Mouse (Mus musculus) stomach, postnatal 0 days (tissue): ENCODE measurements around the gene Cks1b. TPM values are rescaled to one million over a fixed set of nuclear protein-coding genes. Genes with fewer than 3 reads are reported as not detected.
A peak's percentile ranks its signal among the peaks of the same experiment; 100 is the strongest.

Source experiments
- ATAC-seq: fragments of 200-750 bp; cut with Nextera tagmentation; 2 replicates; pipeline ENCODE4 v1.8.0; 2017; ENCODE audit not compliant: low FRiP score, low TSS enrichment
- DNase-seq: peaks from one replicate; pipeline ENCODE4 v3.0.0-alpha.2; 2016; ENCODE audit warnings: low spot score
- H3K27ac ChIP-seq: fragments of 300-500 bp; sonication (generic); replicated peaks from 2 replicates; pipeline ENCODE4 v1.5.1; 2014; ENCODE audit warnings: mild to moderate bottlenecking, control low read depth
- H3K27me3 ChIP-seq: fragments of 300-500 bp; sonication (generic); 2 replicates; pipeline ENCODE4 v1.6.1; 2014; ENCODE audit warnings: low read length; ENCODE audit not compliant: control insufficient read depth, insufficient read depth
- H3K36me3 ChIP-seq: fragments of 300-500 bp; sonication (generic); 2 replicates; pipeline ENCODE4 v1.6.1; 2014; ENCODE audit warnings: low read length, mixed read lengths; ENCODE audit not compliant: control insufficient read depth, insufficient read depth
- H3K4me1 ChIP-seq: fragments of 300-500 bp; sonication (generic); replicated peaks from 2 replicates; pipeline ENCODE4 v1.6.1; 2014; ENCODE audit warnings: antibody characterized with exemption; ENCODE audit not compliant: control insufficient read depth, insufficient read depth
- H3K4me2 ChIP-seq: fragments of 300-500 bp; sonication (generic); replicated peaks from 2 replicates; pipeline ENCODE4 v1.6.1; 2014; ENCODE audit warnings: low read depth, mild to moderate bottlenecking, control low read depth, moderate library complexity
- H3K4me3 ChIP-seq: fragments of 300-500 bp; sonication (generic); 2 replicates; pipeline ENCODE4 v1.5.1; 2014; ENCODE audit warnings: low read depth, low read length, control low read depth
- H3K9ac ChIP-seq: fragments of 300-500 bp; sonication (generic); 2 replicates; pipeline ENCODE4 v1.6.1; 2014; ENCODE audit warnings: mild to moderate bottlenecking, low read length, control low read depth, mixed read lengths
- H3K9me3 ChIP-seq: fragments of 300-500 bp; sonication (generic); 2 replicates; pipeline ENCODE4 v1.6.1; 2016; ENCODE audit warnings: low read length; ENCODE audit not compliant: control insufficient read depth
- CTCF ChIP-seq: IDR thresholded peaks from 2 replicates; pipeline ENCODE4 v1.5.1; 2016; ENCODE audit warnings: antibody characterized with exemption, low read depth, mild to moderate bottlenecking, moderate library complexity
- EP300 ChIP-seq: optimal IDR thresholded peaks from 2 replicates; pipeline ENCODE3; 2016; ENCODE audit warnings: antibody characterized with exemption
- WGBS: fragments of 180-500 bp; shearing (Covaris S2); extraction: QIAGEN DNeasy Blood & Tissue Kit; methylation state at CpG from one replicate; pipeline ENCODE4 v1.1.7; 2014; 5-methylcytosine and 5-hydroxymethylcytosine counted together
- polyA plus RNA-seq: library from polyadenylated mRNA; unstranded; fragments of >200 nt; fragmentation: Nextera tagmentation; extraction: Ambion mirVana; gene quantifications from 2 replicates; pipeline ENCODE4 v1.2.1, GENCODE M21; 2015

Gene Cks1b
- polyA plus RNA-seq, 1 experiment from 2014 or later: 179 TPM

DNA sequence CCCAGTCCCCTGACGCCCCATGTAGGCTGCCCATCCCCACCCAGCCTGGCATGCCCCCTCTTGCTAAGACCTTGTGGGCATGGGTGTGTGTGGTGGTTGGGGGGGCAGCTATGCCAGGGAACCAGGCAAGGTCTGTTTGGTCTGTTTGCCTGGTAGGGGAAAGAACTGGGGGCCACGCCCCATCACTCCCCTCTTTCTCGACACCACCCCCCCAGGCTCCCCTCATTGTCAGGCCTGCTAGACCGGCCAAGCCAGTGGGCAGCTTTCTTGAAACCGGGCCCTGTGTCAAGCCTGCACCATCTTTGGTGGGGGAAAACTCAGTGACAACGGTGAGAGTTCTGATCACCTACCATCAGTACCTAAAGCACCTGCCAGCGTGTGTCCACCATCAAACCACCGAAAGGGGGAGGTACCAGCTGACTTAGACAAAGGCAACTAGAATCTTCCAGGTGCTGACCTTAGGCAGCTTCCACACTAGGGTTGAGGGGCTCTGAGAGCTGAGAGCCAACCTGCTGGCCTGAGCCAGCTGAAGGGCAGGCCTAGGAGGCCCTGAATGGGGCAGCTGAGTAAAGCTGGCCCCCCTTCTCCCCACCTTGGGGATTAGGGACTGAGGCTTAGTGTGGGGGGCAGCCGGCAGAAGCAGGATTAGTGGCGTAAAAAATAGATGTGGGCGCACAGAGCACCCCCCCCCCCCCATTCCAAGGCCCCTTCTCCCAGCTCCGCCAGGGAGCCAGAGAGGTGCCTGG is 33.7 kb downstream of the Cks1b start:
- H3K9me3 ChIP-seq: no peaks in the 10 kb centered on the region
- DNase-seq (no peak), ATAC-seq (no peak)
- peaks cover 7% of the 10 kb centered on the region for H3K36me3 ChIP-seq
- H3K27ac ChIP-seq: peak overlapping the region; percentile 79
- peak overlapping the region; percentile 23 for H3K4me2 ChIP-seq
- H3K27me3 ChIP-seq: no peaks in the 10 kb centered on the region
- peaks cover 7% of the 10 kb centered on the region for H3K4me1 ChIP-seq
- H3K4me3 ChIP-seq: peak overlapping the region; percentile 10; the same call in 1 of the 2 replicates
- TF ChIP-seq CTCF (no peak), EP300 (no peak)
- 61% methylated on average over 12 of the region's 12 CpGs for WGBS
- peak overlapping the region; percentile 23 for H3K9ac ChIP-seq

DNA sequence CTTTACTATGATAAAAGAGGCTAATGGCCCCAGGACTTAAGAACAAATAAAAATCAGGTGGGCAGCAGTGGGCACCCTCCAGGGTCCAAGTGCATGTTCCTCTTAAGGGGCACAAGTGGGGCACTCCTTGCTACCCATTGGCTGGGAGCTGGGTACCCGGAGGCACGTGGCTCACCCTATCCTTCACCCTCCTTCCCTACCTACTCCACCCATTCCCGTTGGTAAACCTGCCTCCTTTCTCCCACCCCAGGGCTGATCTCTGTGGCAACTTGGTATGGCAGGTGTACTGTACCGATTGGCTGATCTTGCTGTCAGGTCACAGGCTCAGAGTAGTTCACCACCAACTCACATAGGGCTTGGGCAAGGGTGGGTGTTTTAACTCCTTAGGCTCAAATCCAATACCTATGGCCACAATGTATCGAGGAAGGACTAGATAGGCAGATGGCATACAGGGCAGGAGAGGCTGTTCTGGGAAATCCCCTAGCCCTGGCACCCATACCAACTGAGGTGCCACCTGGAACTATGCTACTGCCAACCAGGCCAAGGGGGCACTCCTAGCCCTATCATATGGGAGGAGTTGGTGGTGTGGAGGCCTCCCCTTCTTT is 34.4 kb downstream of the Cks1b start:
- no peak overlapping the region; the same call in 1 of the 2 replicates for H3K4me2 ChIP-seq
- ATAC-seq (no peak), DNase-seq (no peak)
- H3K4me1 ChIP-seq: peaks cover 7% of the 10 kb centered on the region
- H3K27ac ChIP-seq: peak overlapping the region; percentile 79
- H3K36me3 ChIP-seq: peaks cover 7% of the 10 kb centered on the region
- H3K27me3 ChIP-seq: no peaks in the 10 kb centered on the region
- H3K4me3 ChIP-seq: no peak overlapping the region
- no peak overlapping the region for H3K9ac ChIP-seq
- 48% methylated on average over 5 of the region's 5 CpGs for WGBS
- no peaks in the 10 kb centered on the region for H3K9me3 ChIP-seq
- no peak for TF ChIP-seq CTCF
- no peak for TF ChIP-seq EP300

- 63% methylated on average over 5 of the region's 5 CpGs for WGBS
- Histone ChIP-seq H3K4me1 (peaks cover 6% of the 10 kb centered on the region), H3K27ac (no peak overlapping the region), H3K4me2 (no peak overlapping the region), H3K9me3 (no peaks in the 10 kb centered on the region), H3K27me3 (no peaks in the 10 kb centered on the region), H3K4me3 (no peak overlapping the region), H3K36me3 (peaks cover 7% of the 10 kb centered on the region), H3K9ac (no peak overlapping the region)
- TF ChIP-seq CTCF (no peak), EP300 (no peak)
- ATAC-seq (no peak), DNase-seq (no peak)
These were observed 35.2 kb downstream of the Cks1b start for GRCm38 (mm10) chr3:89382950-89383349.

DNA sequence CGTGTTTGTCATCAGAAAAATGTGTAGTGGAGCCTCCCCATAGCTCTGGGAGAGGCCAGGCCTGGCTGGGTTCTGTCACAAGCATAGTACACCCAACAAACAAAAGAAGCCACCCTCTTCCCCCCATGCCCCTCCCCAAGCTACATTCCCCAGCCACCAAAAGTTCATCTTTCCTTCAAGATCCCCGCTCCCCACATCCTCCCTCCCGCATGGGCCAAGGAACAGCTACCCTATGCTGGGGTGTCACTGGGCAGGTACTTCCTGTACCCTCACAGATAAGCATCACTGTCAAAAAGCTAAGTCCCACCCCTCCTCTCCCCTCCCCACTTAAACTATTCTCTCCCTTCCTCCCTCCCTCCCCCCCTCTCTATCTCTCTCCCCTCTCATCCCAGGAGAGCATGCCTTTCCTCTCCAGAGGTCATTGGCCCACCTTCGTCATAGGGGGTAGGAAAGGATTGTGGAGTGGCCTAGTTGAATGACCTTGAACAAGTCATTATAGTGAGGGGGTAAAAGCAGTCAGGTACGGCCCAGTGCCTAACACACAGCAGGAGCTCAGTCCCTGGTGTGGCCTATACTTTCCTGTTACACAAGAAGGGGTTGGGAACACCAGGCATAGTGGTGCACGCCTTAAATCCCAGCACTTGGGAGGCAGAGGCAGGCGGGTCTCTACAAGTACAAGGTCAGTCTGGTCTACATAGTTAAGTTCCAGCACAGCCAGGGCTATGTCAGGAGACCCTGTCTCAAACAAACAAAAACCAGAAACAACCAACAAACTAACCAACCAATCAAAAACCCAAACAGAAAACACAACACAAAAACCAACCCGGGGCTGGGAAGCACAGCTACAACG is 35.9 kb downstream of the Cks1b start:
- Histone ChIP-seq H3K27ac (no peak overlapping the region), H3K4me3 (no peak overlapping the region), H3K36me3 (peaks cover 7% of the 10 kb centered on the region), H3K4me2 (no peak overlapping the region), H3K4me1 (peaks cover 8% of the 10 kb centered on the region), H3K9me3 (no peaks in the 10 kb centered on the region), H3K9ac (no peak overlapping the region), H3K27me3 (no peaks in the 10 kb centered on the region)
- ATAC-seq: no peak
- WGBS: 86% methylated on average over 9 of the region's 9 CpGs
- no peak for DNase-seq
- TF ChIP-seq EP300 (no peak), CTCF (no peak)

DNA sequence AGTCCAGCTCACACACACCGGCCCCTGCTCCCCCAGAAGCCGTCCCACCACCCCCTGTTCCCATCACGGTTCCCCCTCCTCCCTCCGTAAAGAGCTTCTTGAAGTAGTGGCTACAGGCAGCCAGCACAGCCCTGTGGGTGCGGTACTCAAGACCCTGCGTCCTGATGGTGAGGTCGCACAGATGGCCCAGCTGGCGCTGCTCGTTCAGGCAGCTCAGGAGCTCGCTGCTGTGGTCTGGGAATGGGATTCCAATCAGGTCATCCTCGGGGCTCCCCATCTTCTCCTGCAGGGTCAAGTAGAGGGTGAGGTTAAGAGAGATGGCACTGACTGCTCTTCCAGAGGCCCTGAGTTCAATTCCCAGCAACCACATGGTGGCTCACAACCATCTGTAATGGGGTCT is 37.0 kb downstream of the Cks1b start:
- no peak for ATAC-seq

More for the DNA sequence above, 37.0 kb downstream of the Cks1b start:
- TF ChIP-seq EP300: no peak
- Histone ChIP-seq H3K27me3 (no peaks in the 10 kb centered on the region), H3K27ac (no peak overlapping the region), H3K4me2 (no peak overlapping the region), H3K4me3 (no peak overlapping the region), H3K4me1 (peaks cover 8% of the 10 kb centered on the region), H3K9ac (no peak overlapping the region), H3K9me3 (no peaks in the 10 kb centered on the region), H3K36me3 (peaks cover 7% of the 10 kb centered on the region)
- WGBS: 78% methylated on average over 11 of the region's 11 CpGs
- DNase-seq: no peak
